Mouse (Mus musculus): ENCODE data around the gene Musk. TPM values are rescaled to one million over a fixed set of nuclear protein-coding genes. Genes with fewer than 3 reads are reported as not detected.

Gene Musk
- polyA plus RNA-seq, 1 experiment from 2014 or later: not detected

- no peak for ATAC-seq (ENCODE audit: insufficient number of reproducible peaks, insufficient read depth, low FRiP score, low read depth)
- H3K4me2 ChIP-seq (ENCODE audit: low read length): no peak overlapping the region
- 71% methylated on average over 3 of the region's 3 CpGs for WGBS
Measured at GRCm38 (mm10) chr4:58317536-58317935, 31.8 kb downstream of the Musk start.

DNA sequence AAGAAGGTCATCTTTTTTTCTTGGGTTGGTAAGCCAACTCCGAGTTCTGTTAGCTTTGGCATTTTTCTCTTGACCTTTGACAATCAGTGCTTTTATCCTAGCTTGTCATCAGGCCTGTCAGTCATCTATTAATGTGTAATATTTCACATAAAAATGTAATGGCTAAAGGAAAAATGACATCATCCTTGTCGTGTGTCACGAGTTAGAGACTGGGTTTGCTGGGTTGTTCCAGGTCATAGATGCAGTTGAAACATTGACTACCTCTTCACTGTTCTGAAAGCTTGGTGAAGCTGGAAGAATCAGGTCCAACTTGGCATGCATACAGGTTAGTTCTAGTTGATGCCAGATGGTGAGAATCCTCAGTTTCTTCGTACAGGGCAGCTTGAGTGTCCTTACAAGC is 34.5 kb downstream of the Musk start:
- no peaks in the 10 kb centered on the region for H3K36me3 ChIP-seq (ENCODE audit: control insufficient read depth, insufficient read depth, low read length)
- 75% methylated on average over 4 of the region's 4 CpGs for WGBS
- no peak overlapping the region for H3K27ac ChIP-seq (replicated peaks in 1 of 2; ENCODE audit: control insufficient read depth in 1 of 2, insufficient read depth in 1 of 2, low read depth in 2 of 2, low read length in 2 of 2)
- H3K4me1 ChIP-seq (ENCODE audit: control insufficient read depth in 2 of 2, insufficient read depth in 2 of 2, low read length in 2 of 2): no peaks in the 10 kb centered on the region
- no peak overlapping the region for H3K4me3 ChIP-seq (ENCODE audit: control insufficient read depth in 1 of 2, insufficient read depth in 1 of 2, low read depth in 1 of 2, low read length in 2 of 2)
- H3K27me3 ChIP-seq (ENCODE audit: control insufficient read depth, insufficient read depth, low read length): no peaks in the 10 kb centered on the region
- no peaks in the 10 kb centered on the region for H3K9me3 ChIP-seq (ENCODE audit: control insufficient read depth, low read length)
- H3K4me2 ChIP-seq (ENCODE audit: low read length): no peak overlapping the region
- no peak overlapping the region for H3K9ac ChIP-seq (ENCODE audit: low read length)
- no peak for ATAC-seq (ENCODE audit: insufficient number of reproducible peaks, insufficient read depth, low FRiP score, low read depth)

More at GRCm38 (mm10) chr4:58317536-58317935, 31.8 kb downstream of the Musk start:
- Histone ChIP-seq H3K36me3 (ENCODE audit: control insufficient read depth, insufficient read depth, low read length) (no peaks in the 10 kb centered on the region), H3K4me1 (ENCODE audit: control insufficient read depth in 2 of 2, insufficient read depth in 2 of 2, low read length in 2 of 2) (no peaks in the 10 kb centered on the region), H3K4me3 (ENCODE audit: control insufficient read depth in 1 of 2, insufficient read depth in 1 of 2, low read depth in 1 of 2, low read length in 2 of 2) (no peak overlapping the region), H3K27me3 (ENCODE audit: control insufficient read depth, insufficient read depth, low read length) (no peaks in the 10 kb centered on the region), H3K9me3 (ENCODE audit: control insufficient read depth, low read length) (no peaks in the 10 kb centered on the region), H3K9ac (ENCODE audit: low read length) (no peak overlapping the region), H3K27ac (replicated peaks in 1 of 2; ENCODE audit: control insufficient read depth in 1 of 2, insufficient read depth in 1 of 2, low read depth in 2 of 2, low read length in 2 of 2) (no peak overlapping the region)

DNA sequence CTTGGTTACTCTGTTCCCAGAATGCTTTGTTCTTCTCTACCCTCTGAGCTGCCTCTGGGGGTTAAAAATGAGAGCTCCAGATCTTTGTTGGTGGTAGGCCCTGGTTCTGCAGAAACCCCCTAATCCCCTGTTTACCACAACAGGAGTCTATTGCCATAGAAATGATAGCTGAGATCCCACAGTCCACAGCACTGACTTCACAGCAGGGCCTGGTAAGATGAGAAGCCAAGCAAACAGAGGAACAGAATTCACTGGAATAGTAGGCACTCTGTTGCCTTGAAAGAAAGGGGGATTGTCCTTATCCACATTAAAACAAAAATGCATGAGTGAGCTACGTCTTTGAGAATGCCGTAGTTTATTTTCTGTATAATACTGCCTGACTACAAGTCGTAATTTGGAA is 41.0 kb downstream of the Musk start:
- Histone ChIP-seq H3K27ac (replicated peaks in 1 of 2; ENCODE audit: control insufficient read depth in 1 of 2, insufficient read depth in 1 of 2, low read depth in 2 of 2, low read length in 2 of 2) (no peak overlapping the region), H3K4me3 (ENCODE audit: control insufficient read depth in 1 of 2, insufficient read depth in 1 of 2, low read depth in 1 of 2, low read length in 2 of 2) (no peak overlapping the region), H3K36me3 (ENCODE audit: control insufficient read depth, insufficient read depth, low read length) (no peaks in the 10 kb centered on the region), H3K4me2 (ENCODE audit: low read length) (no peak overlapping the region), H3K27me3 (ENCODE audit: control insufficient read depth, insufficient read depth, low read length) (no peaks in the 10 kb centered on the region), H3K9ac (ENCODE audit: low read length) (no peak overlapping the region), H3K9me3 (ENCODE audit: control insufficient read depth, low read length) (no peaks in the 10 kb centered on the region), H3K4me1 (ENCODE audit: control insufficient read depth in 2 of 2, insufficient read depth in 2 of 2, low read length in 2 of 2) (no peaks in the 10 kb centered on the region)
- WGBS: 74% methylated on average over 3 of the region's 3 CpGs
- no peak for ATAC-seq (ENCODE audit: insufficient number of reproducible peaks, insufficient read depth, low FRiP score, low read depth)

- ATAC-seq (ENCODE audit: insufficient number of reproducible peaks, insufficient read depth, low FRiP score, low read depth): no peak
- no peak overlapping the region for H3K27ac ChIP-seq (replicated peaks in 1 of 2; ENCODE audit: control insufficient read depth in 1 of 2, insufficient read depth in 1 of 2, low read depth in 2 of 2, low read length in 2 of 2)
- H3K9me3 ChIP-seq (ENCODE audit: control insufficient read depth, low read length): no peaks in the 10 kb centered on the region
- H3K9ac ChIP-seq (ENCODE audit: low read length): no peak overlapping the region
- no peaks in the 10 kb centered on the region for H3K4me1 ChIP-seq (ENCODE audit: control insufficient read depth in 2 of 2, insufficient read depth in 2 of 2, low read length in 2 of 2)
- no peaks in the 10 kb centered on the region for H3K27me3 ChIP-seq (ENCODE audit: control insufficient read depth, insufficient read depth, low read length)
- no peak overlapping the region for H3K4me2 ChIP-seq (ENCODE audit: low read length)
- no peaks in the 10 kb centered on the region for H3K36me3 ChIP-seq (ENCODE audit: control insufficient read depth, insufficient read depth, low read length)
- WGBS: 72% methylated on average over 4 of the region's 4 CpGs
- no peak overlapping the region for H3K4me3 ChIP-seq (ENCODE audit: control insufficient read depth in 1 of 2, insufficient read depth in 1 of 2, low read depth in 1 of 2, low read length in 2 of 2)
Measured at GRCm38 (mm10) chr4:58328231-58328630, 42.5 kb downstream of the Musk start.

DNA sequence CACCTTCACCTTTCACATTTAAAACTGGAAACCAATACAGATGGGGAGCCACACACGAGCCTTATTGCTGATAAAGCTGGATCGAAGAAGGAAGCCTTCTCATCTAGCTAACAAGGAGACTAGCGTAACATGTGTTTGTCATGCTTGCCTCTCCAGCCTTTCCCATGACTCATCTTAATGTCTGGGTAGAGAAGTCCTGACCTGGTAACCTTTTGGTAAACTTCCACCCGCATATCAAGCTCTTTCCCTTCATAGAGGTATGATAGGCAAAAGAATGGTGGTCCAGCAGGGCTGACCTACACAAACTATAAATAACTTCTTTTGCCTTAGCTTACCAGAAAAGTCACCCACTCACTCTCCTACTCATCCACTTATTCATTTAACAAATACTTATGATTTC is 44.3 kb downstream of the Musk start:
- Histone ChIP-seq H3K36me3 (ENCODE audit: control insufficient read depth, insufficient read depth, low read length) (no peaks in the 10 kb centered on the region), H3K4me1 (ENCODE audit: control insufficient read depth in 2 of 2, insufficient read depth in 2 of 2, low read length in 2 of 2) (no peaks in the 10 kb centered on the region), H3K4me2 (ENCODE audit: low read length) (no peak overlapping the region), H3K4me3 (ENCODE audit: control insufficient read depth in 1 of 2, insufficient read depth in 1 of 2, low read depth in 1 of 2, low read length in 2 of 2) (no peak overlapping the region), H3K9ac (ENCODE audit: low read length) (no peak overlapping the region), H3K27ac (replicated peaks in 1 of 2; ENCODE audit: control insufficient read depth in 1 of 2, insufficient read depth in 1 of 2, low read depth in 2 of 2, low read length in 2 of 2) (no peak overlapping the region), H3K27me3 (ENCODE audit: control insufficient read depth, insufficient read depth, low read length) (no peaks in the 10 kb centered on the region), H3K9me3 (ENCODE audit: control insufficient read depth, low read length) (no peaks in the 10 kb centered on the region)
- no peak for ATAC-seq (ENCODE audit: insufficient number of reproducible peaks, insufficient read depth, low FRiP score, low read depth)
- WGBS: 65% methylated on average over 4 of the region's 4 CpGs

- no peaks in the 10 kb centered on the region for H3K36me3 ChIP-seq (ENCODE audit: control insufficient read depth, insufficient read depth, low read length)
- no peak overlapping the region for H3K4me3 ChIP-seq (ENCODE audit: control insufficient read depth in 1 of 2, insufficient read depth in 1 of 2, low read depth in 1 of 2, low read length in 2 of 2)
- H3K9ac ChIP-seq (ENCODE audit: low read length): no peak overlapping the region
- H3K9me3 ChIP-seq (ENCODE audit: control insufficient read depth, low read length): no peaks in the 10 kb centered on the region
- 88% methylated on average over 10 of the region's 10 CpGs for WGBS
- no peaks in the 10 kb centered on the region for H3K4me1 ChIP-seq (ENCODE audit: control insufficient read depth in 2 of 2, insufficient read depth in 2 of 2, low read length in 2 of 2)
- no peaks in the 10 kb centered on the region for H3K27me3 ChIP-seq (ENCODE audit: control insufficient read depth, insufficient read depth, low read length)
- no peak overlapping the region for H3K27ac ChIP-seq (replicated peaks in 1 of 2; ENCODE audit: control insufficient read depth in 1 of 2, insufficient read depth in 1 of 2, low read depth in 2 of 2, low read length in 2 of 2)
- no peak overlapping the region for H3K4me2 ChIP-seq (ENCODE audit: low read length)
- no peak for ATAC-seq (ENCODE audit: insufficient number of reproducible peaks, insufficient read depth, low FRiP score, low read depth)
Measured at GRCm38 (mm10) chr4:58330864-58331638, 45.3 kb downstream of the Musk start.

DNA sequence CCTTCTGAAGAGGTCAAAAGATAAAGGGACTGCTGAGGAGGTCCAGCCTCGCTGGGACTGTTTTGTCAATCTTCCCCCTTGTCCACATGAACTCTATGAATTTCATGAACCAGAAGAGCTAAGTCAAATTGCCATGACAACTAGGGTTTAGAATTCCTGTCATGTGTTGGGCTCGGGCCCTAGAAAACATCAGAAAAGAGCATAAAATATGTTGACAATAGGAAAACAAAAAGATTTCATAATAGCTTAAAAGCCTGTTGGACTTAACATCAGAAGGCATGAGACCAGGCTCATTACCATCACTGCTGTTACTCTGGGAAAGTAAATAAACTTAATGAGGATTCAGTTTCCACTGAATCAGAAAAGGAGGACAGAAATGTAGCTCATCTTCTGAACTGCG is 46.6 kb downstream of the Musk start:
- H3K27me3 ChIP-seq (ENCODE audit: control insufficient read depth, insufficient read depth, low read length): no peaks in the 10 kb centered on the region
- H3K4me2 ChIP-seq (ENCODE audit: low read length): no peak overlapping the region
- no peak overlapping the region for H3K27ac ChIP-seq (replicated peaks in 1 of 2; ENCODE audit: control insufficient read depth in 1 of 2, insufficient read depth in 1 of 2, low read depth in 2 of 2, low read length in 2 of 2)
- no peaks in the 10 kb centered on the region for H3K9me3 ChIP-seq (ENCODE audit: control insufficient read depth, low read length)
- no peaks in the 10 kb centered on the region for H3K4me1 ChIP-seq (ENCODE audit: control insufficient read depth in 2 of 2, insufficient read depth in 2 of 2, low read length in 2 of 2)
- H3K36me3 ChIP-seq (ENCODE audit: control insufficient read depth, insufficient read depth, low read length): no peaks in the 10 kb centered on the region
- 65% methylated on average over 3 of the region's 3 CpGs for WGBS
- no peak overlapping the region for H3K4me3 ChIP-seq (ENCODE audit: control insufficient read depth in 1 of 2, insufficient read depth in 1 of 2, low read depth in 1 of 2, low read length in 2 of 2)
- no peak overlapping the region for H3K9ac ChIP-seq (ENCODE audit: low read length)
- no peak for ATAC-seq (ENCODE audit: insufficient number of reproducible peaks, insufficient read depth, low FRiP score, low read depth)

GRCm38 (mm10) chr4:58336227-58336626 is 50.5 kb downstream of the Musk start:
- 62% methylated on average over 2 of the region's 2 CpGs for WGBS
- no peak overlapping the region for H3K4me3 ChIP-seq (ENCODE audit: control insufficient read depth in 1 of 2, insufficient read depth in 1 of 2, low read depth in 1 of 2, low read length in 2 of 2)

More at GRCm38 (mm10) chr4:58336227-58336626, 50.5 kb downstream of the Musk start:
- no peaks in the 10 kb centered on the region for H3K9me3 ChIP-seq (ENCODE audit: control insufficient read depth, low read length)
- no peaks in the 10 kb centered on the region for H3K4me1 ChIP-seq (ENCODE audit: control insufficient read depth in 2 of 2, insufficient read depth in 2 of 2, low read length in 2 of 2)
- H3K27me3 ChIP-seq (ENCODE audit: control insufficient read depth, insufficient read depth, low read length): no peaks in the 10 kb centered on the region
- no peak overlapping the region for H3K4me2 ChIP-seq (ENCODE audit: low read length)
- no peak overlapping the region for H3K27ac ChIP-seq (replicated peaks in 1 of 2; ENCODE audit: control insufficient read depth in 1 of 2, insufficient read depth in 1 of 2, low read depth in 2 of 2, low read length in 2 of 2)
- ATAC-seq (ENCODE audit: insufficient number of reproducible peaks, insufficient read depth, low FRiP score, low read depth): no peak
- no peaks in the 10 kb centered on the region for H3K36me3 ChIP-seq (ENCODE audit: control insufficient read depth, insufficient read depth, low read length)
- H3K9ac ChIP-seq (ENCODE audit: low read length): no peak overlapping the region
